Mouse (Mus musculus): Measurements from ENCODE around the gene Nrtn. TPM values are rescaled to one million over a fixed set of nuclear protein-coding genes. Genes with fewer than 3 reads are reported as not detected.

Nrtn gene
- polyA plus RNA-seq, 1 experiment from 2014 or later, result 5.0 TPM

DNA sequence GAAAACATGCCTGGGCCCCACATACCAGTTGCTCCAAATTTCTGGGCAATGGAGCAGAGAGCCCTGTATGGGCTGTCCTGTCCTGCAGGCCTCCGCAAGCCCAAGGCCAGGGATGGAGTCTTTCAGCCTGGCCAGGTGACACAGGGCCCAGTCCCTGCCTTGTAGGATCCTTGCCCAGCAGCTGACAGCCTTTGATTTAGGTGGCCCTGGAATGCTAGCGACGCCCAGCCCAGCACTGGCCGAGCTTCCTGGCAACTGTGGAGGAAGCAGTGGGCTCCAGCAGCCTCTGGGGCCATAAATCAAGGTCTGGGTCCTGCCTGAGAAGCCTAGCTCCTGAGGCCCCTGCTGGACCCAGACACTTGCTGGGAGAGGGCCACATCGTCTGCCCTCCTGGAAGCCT, 34.9 kb downstream of the Nrtn start:
- H3K4me1 ChIP-seq (replicated peaks; ENCODE audit: control insufficient read depth, insufficient read depth, low read length), result peaks cover 4% of the 10 kb centered on the region; the same call in 1 of the 2 replicates
- H3K27me3 ChIP-seq (ENCODE audit: control insufficient read depth, insufficient read depth, low read length), result no peaks in the 10 kb centered on the region
- no peaks in the 10 kb centered on the region for H3K9me3 ChIP-seq (ENCODE audit: control insufficient read depth, low read length)
- WGBS, result 93% methylated on average over 5 of the region's 5 CpGs
- ATAC-seq (replicated peaks; ENCODE audit: low FRiP score), result no peak
- H3K4me2 ChIP-seq (ENCODE audit: low read depth, low read length, severe bottlenecking), result no peak overlapping the region
- peaks cover 2% of the 10 kb centered on the region; the same call in 1 of the 2 replicates for H3K36me3 ChIP-seq (ENCODE audit: control insufficient read depth, insufficient read depth, low read length)
- no peak for DNase-seq (ENCODE audit: low spot score)
- H3K4me3 ChIP-seq (ENCODE audit: low read depth, low read length), result no peak overlapping the region
- no peak overlapping the region for H3K27ac ChIP-seq (ENCODE audit: low read depth, low read length)
- no peak overlapping the region for H3K9ac ChIP-seq (ENCODE audit: low read length)

DNA sequence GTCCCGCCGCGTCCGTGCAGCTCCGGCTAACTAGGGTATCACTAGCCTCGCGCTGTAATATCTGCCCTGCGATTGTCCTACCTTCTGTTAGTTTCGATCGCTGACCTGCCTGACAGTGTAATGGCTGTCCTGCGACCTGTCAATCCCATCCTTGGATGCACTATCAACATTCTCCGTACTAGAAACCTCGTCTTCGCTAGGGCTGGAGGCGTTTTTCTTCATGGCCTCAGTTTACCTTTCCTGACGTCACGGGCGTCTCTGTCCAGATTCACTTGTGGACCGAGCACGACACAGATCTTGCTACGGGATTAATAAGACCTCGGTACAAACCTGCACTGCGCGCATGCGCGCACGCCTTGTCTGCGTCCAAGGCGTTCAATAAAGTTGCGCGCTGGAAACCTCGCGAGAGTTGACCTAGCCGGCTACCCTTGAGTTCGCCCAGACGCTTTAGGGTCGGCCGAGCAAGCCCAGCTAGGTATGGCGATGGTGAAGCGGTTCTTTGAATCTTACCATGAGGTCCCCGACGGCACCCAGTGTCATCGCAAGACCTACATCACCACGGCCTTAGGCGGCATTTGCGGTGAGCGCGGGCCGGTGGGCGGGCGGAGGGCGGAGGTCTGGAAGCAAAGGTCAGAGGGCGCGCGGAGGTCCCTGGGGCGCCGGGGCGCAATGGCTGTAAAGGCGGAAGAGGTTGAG, 39.8 kb downstream of the Nrtn start, which contains the start of the genes Ndufa11 and Vmac:
TSS of gene Ndufa11 (plus strand) at position 405 of the 696 bp plus-strand sequence.
TSS of gene Vmac (minus strand) at position 660 of the 696 bp plus-strand sequence.
- Histone ChIP-seq H3K27me3 (ENCODE audit: control insufficient read depth, insufficient read depth, low read length) (no peaks in the 10 kb centered on the region), H3K4me3 (ENCODE audit: low read depth, low read length) (peak within 1 kb of the TSS; percentile 72), H3K4me1 (replicated peaks; ENCODE audit: control insufficient read depth, insufficient read depth, low read length) (peaks cover 4% of the 10 kb centered on the region; the same call in 1 of the 2 replicates), H3K4me2 (ENCODE audit: low read depth, low read length, severe bottlenecking) (peak within 1 kb of the TSS; percentile 90), H3K9ac (ENCODE audit: low read length) (peak within 1 kb of the TSS; percentile 85), H3K36me3 (ENCODE audit: control insufficient read depth, insufficient read depth, low read length) (no peaks in the 10 kb centered on the region; the same call in 1 of the 2 replicates), H3K9me3 (ENCODE audit: control insufficient read depth, low read length) (no peaks in the 10 kb centered on the region), H3K27ac (ENCODE audit: low read depth, low read length) (peak within 1 kb of the TSS; percentile 52; the same call in 1 of the 2 replicates)
- WGBS, result under 1% methylated on average over 59 of the region's 59 CpGs
- DNase-seq (ENCODE audit: low spot score) (peak; percentile 98), ATAC-seq (replicated peaks; ENCODE audit: low FRiP score) (peak; percentile 77)

DNA sequence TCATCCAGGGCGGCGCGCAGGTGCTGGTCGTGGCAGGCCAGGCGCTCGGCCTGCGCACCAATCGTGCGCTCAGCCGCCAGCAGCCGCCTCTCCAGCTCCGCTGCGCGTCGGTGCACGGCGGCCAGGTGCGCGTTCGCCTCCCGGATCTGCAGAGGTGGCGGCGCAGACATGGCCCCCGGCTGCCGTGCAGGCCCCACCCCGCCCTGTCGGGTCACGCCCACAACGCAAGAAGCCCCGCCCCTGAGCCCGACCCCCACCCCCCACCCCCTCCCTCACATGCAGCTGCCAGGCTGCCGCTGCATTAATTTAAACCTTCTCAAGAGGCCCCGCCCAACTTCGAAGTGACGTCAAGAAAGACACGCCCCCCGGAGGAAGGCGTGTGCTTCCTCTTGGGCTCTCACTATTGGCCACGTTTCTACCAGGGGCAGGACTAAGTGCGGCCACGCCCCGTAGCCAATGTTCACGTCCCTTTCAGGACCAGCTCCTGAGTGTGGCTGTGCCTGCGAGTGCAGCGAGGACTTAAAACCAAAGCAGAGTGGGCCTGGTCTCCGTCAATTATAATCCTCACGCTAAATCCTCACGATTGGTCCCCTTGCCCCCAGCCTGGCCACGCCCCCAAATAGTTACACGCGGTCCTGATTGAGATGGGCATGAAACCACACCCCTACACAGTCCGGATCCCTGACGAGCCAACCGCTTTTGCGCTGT, 40.5 kb downstream of the Nrtn start:
- H3K4me1 ChIP-seq (replicated peaks; ENCODE audit: control insufficient read depth, insufficient read depth, low read length), result peaks cover 4% of the 10 kb centered on the region; the same call in 1 of the 2 replicates
- ATAC-seq (replicated peaks; ENCODE audit: low FRiP score), result peak; percentile 94
- H3K4me3 ChIP-seq (ENCODE audit: low read depth, low read length), result peak overlapping the region; percentile 72
- peak overlapping the region; percentile 49 for H3K9ac ChIP-seq (ENCODE audit: low read length)
- no peaks in the 10 kb centered on the region for H3K27me3 ChIP-seq (ENCODE audit: control insufficient read depth, insufficient read depth, low read length)
- under 1% methylated on average over 53 of the region's 55 CpGs for WGBS
- peak overlapping the region; percentile 52; the same call in 1 of the 2 replicates for H3K27ac ChIP-seq (ENCODE audit: low read depth, low read length)
- no peaks in the 10 kb centered on the region; the same call in 1 of the 2 replicates for H3K36me3 ChIP-seq (ENCODE audit: control insufficient read depth, insufficient read depth, low read length)
- peak overlapping the region; percentile 90 for H3K4me2 ChIP-seq (ENCODE audit: low read depth, low read length, severe bottlenecking)
- DNase-seq (ENCODE audit: low spot score), result peak; percentile 98
- no peaks in the 10 kb centered on the region for H3K9me3 ChIP-seq (ENCODE audit: control insufficient read depth, low read length)

DNA sequence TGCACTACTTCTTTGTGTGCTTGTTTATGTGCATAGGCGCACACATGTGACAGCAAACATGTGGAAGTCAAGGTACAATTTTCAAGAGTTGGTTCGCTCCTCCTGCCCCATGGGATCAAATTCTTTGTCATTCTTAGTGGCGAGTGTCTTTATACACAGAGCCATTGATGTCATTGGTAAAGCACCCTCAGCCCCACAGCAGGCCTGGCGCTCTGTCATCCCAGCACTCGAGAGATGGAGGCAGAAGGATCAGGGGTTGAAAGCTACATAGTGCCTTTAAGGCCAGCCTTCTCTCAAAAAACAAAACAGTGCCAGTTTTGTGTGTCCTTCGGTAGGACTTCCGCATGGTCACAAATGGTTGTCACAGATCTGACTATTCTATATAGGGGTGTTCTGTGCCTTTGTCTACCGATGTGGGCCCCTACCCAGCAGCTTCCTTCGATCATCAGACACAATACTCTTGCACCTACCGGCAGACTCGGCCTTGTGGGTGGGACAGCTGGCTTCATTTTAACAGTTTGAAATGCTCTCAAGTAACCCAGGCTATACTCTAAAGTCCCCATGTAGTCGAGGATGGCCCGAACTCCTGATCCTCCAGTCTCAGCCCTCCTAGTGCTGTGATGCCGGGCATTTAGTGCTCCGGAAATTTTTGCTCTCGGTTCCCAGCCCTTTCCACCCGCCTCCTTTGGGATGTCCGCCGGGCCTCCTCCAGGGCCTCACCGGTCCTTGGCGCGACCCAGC, 41.2 kb downstream of the Nrtn start:
- H3K4me2 ChIP-seq (ENCODE audit: low read depth, low read length, severe bottlenecking), result peak overlapping the region; percentile 90
- no peak for ATAC-seq (replicated peaks; ENCODE audit: low FRiP score)
- H3K4me3 ChIP-seq (ENCODE audit: low read depth, low read length), result peak overlapping the region; percentile 72
- H3K4me1 ChIP-seq (replicated peaks; ENCODE audit: control insufficient read depth, insufficient read depth, low read length), result peaks cover 4% of the 10 kb centered on the region; the same call in 1 of the 2 replicates
- no peaks in the 10 kb centered on the region for H3K9me3 ChIP-seq (ENCODE audit: control insufficient read depth, low read length)
- DNase-seq (ENCODE audit: low spot score), result no peak
- 24% methylated on average over 22 of the region's 22 CpGs for WGBS
- H3K36me3 ChIP-seq (ENCODE audit: control insufficient read depth, insufficient read depth, low read length), result no peaks in the 10 kb centered on the region; the same call in 1 of the 2 replicates
- no peaks in the 10 kb centered on the region for H3K27me3 ChIP-seq (ENCODE audit: control insufficient read depth, insufficient read depth, low read length)
- peak overlapping the region; percentile 49 for H3K9ac ChIP-seq (ENCODE audit: low read length)
- no peak overlapping the region for H3K27ac ChIP-seq (ENCODE audit: low read depth, low read length)

DNA sequence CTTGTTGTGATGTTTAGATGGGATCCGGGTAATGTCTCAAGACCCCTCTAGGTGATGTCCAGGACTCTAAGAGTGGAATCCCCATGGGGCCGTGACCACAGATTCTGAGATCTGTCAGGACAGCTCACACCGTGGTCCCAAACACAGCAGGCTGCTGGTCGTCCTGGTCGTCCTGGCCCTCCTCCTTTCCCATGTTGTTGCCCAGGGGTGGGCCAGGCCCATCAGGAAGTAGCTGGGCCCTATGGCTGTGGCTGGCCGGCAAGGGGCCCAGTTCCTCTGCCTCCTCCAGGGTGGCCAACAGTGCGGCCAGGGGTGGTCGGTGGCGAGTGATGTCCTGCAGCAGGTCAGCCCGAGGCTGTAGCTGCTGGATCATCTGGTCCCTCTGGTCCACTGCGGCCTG, 42.0 kb downstream of the Nrtn start:
- Histone ChIP-seq H3K27me3 (ENCODE audit: control insufficient read depth, insufficient read depth, low read length) (no peaks in the 10 kb centered on the region), H3K4me1 (replicated peaks; ENCODE audit: control insufficient read depth, insufficient read depth, low read length) (peaks cover 4% of the 10 kb centered on the region; the same call in 1 of the 2 replicates), H3K4me3 (ENCODE audit: low read depth, low read length) (no peak overlapping the region), H3K27ac (ENCODE audit: low read depth, low read length) (no peak overlapping the region), H3K4me2 (ENCODE audit: low read depth, low read length, severe bottlenecking) (no peak overlapping the region), H3K36me3 (ENCODE audit: control insufficient read depth, insufficient read depth, low read length) (peaks cover 4% of the 10 kb centered on the region; the same call in 1 of the 2 replicates), H3K9ac (ENCODE audit: low read length) (no peak overlapping the region), H3K9me3 (ENCODE audit: control insufficient read depth, low read length) (no peaks in the 10 kb centered on the region)
- ATAC-seq (replicated peaks; ENCODE audit: low FRiP score) (no peak), DNase-seq (ENCODE audit: low spot score) (no peak)
- WGBS, result 60% methylated on average over 11 of the region's 11 CpGs

DNA sequence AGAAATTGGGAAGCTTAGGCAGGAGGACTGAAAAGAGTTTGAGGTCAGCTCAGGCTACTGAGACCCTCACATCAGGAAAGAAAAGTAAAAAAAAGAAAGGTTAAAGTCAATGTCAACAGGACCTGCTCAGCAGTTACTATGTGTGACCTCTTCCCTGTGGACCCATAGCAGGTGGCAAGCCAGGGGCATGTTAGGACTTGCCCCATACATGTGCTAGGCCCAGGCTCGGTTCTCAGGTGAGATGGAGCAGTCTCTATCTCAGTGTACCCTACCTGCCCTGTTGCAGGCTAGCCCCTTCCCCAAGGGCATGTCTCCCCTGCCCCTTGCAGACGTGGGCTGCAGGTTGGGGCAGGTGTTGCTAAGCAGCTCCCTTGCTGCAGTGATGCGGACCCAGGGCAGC, 47.6 kb downstream of the Nrtn start:
- Histone ChIP-seq H3K9me3 (ENCODE audit: control insufficient read depth, low read length) (no peaks in the 10 kb centered on the region), H3K27me3 (ENCODE audit: control insufficient read depth, insufficient read depth, low read length) (no peaks in the 10 kb centered on the region), H3K9ac (ENCODE audit: low read length) (no peak overlapping the region), H3K4me1 (replicated peaks; ENCODE audit: control insufficient read depth, insufficient read depth, low read length) (no peaks in the 10 kb centered on the region), H3K4me2 (ENCODE audit: low read depth, low read length, severe bottlenecking) (no peak overlapping the region), H3K27ac (ENCODE audit: low read depth, low read length) (no peak overlapping the region), H3K4me3 (ENCODE audit: low read depth, low read length) (no peak overlapping the region), H3K36me3 (ENCODE audit: control insufficient read depth, insufficient read depth, low read length) (peaks cover 38% of the 10 kb centered on the region)
- no peak for ATAC-seq (replicated peaks; ENCODE audit: low FRiP score)
- DNase-seq (ENCODE audit: low spot score), result no peak
- WGBS, result 96% methylated on average over 3 of the region's 3 CpGs

DNA sequence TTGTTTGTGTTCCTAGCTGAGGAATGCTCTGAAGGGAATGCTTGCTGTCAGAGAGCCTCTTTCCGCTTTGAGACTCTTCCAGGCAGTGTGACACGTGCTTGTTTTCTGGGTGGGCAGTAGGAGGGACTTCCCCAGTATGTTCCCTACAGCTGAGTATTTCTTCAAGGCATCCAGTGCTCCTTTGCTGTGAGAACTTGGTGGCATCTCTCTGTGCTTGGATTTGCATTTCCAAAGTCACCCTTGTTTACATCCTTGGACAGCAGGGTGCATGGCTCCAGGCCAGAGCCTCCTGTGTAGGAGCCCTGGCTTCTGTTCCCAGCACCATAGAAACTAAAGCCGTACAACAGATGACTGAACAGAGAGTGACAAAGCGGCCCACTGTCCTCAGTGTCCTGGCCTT, 48.6 kb downstream of the Nrtn start:
- Histone ChIP-seq H3K4me3 (ENCODE audit: low read depth, low read length) (no peak overlapping the region), H3K27ac (ENCODE audit: low read depth, low read length) (no peak overlapping the region), H3K4me2 (ENCODE audit: low read depth, low read length, severe bottlenecking) (no peak overlapping the region), H3K27me3 (ENCODE audit: control insufficient read depth, insufficient read depth, low read length) (no peaks in the 10 kb centered on the region), H3K36me3 (ENCODE audit: control insufficient read depth, insufficient read depth, low read length) (peaks cover 38% of the 10 kb centered on the region), H3K9me3 (ENCODE audit: control insufficient read depth, low read length) (no peaks in the 10 kb centered on the region), H3K9ac (ENCODE audit: low read length) (no peak overlapping the region), H3K4me1 (replicated peaks; ENCODE audit: control insufficient read depth, insufficient read depth, low read length) (no peaks in the 10 kb centered on the region)
- no peak for DNase-seq (ENCODE audit: low spot score)
- 90% methylated on average over 4 of the region's 4 CpGs for WGBS
- ATAC-seq (replicated peaks; ENCODE audit: low FRiP score), result no peak

DNA sequence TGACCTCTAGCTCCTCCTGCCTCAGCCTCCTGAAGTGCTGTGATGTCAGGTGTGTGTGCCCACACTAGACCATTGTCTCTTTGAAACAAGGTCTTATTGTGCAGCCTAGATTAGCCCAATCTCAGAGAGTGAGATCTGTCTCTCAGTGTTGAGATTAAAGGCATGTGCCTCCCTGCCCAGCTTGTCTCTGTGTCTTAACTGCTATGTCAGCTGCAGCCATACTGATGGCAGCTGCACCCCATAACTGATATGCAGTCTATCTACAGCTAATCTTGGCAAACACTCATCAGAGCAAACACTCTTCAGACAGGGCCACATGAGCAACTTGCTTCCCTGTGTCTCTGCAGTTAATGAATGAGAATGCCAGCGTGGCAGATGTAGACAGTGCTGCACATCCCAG, 50.8 kb downstream of the Nrtn start:
- Histone ChIP-seq H3K4me3 (ENCODE audit: low read depth, low read length) (no peak overlapping the region), H3K4me2 (ENCODE audit: low read depth, low read length, severe bottlenecking) (no peak overlapping the region), H3K36me3 (ENCODE audit: control insufficient read depth, insufficient read depth, low read length) (peaks cover 38% of the 10 kb centered on the region), H3K27me3 (ENCODE audit: control insufficient read depth, insufficient read depth, low read length) (no peaks in the 10 kb centered on the region), H3K9me3 (ENCODE audit: control insufficient read depth, low read length) (no peaks in the 10 kb centered on the region), H3K9ac (ENCODE audit: low read length) (no peak overlapping the region), H3K4me1 (replicated peaks; ENCODE audit: control insufficient read depth, insufficient read depth, low read length) (no peaks in the 10 kb centered on the region), H3K27ac (ENCODE audit: low read depth, low read length) (no peak overlapping the region)
- ATAC-seq (replicated peaks; ENCODE audit: low FRiP score) (no peak), DNase-seq (ENCODE audit: low spot score) (no peak)
- WGBS, result 100% methylated on average over 1 of the region's 1 CpGs
